Comparison of ENCODE assay signal across 10 mouse cellular contexts in the genomic region with DNA sequence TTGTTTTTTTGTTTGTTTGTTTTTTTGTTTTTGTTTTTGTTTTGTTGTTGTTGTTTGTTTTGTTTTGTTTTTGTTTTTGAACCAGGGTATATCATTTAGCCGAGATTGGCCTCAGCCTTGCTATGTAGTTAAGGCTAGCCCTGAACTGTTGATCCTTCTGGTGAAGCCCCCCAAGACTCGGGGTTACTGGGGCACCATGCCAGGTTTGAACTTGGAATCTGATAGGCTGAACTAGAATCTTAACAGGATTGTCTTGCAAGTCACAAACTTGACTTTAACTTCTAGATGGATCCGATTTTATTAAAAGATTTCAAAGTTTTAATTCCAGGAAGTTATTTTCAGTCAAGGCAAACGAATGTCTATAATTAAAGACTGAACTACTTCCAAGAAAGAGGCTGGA. TPM values are rescaled to one million over a fixed set of nuclear protein-coding genes. Genes with fewer than 3 reads are reported as not detected.
DNase-seq lines count a peak whose midpoint lies in the region; ATAC-seq lines count a peak whose summit lies in the region.
"Had no signal": no experiment of that assay in that cellular context is flagged by ENCODE, and none has a peak within 500 bp of the region (broad histone marks: within the 10 kb centered on the region; RNA-seq: fewer than 3 reads in every experiment).

No protein-coding gene starts in this region.

- H3K27ac ChIP-seq in hindbrain, embryonic 13.5 days: no peak overlapping the region
- no peak overlapping the region for H3K27ac ChIP-seq in hindbrain, embryonic 10.5 days
- H3K27ac ChIP-seq in neural tube, embryonic 11.5 days (ENCODE audit: low read depth, low read length): no peak overlapping the region
- H3K27ac ChIP-seq in midbrain, embryonic 16.5 days (ENCODE audit: low read length): no peak overlapping the region

- peaks cover 23% of the 10 kb centered on the region for H3K27me3 ChIP-seq in hindbrain, embryonic 13.5 days
- peaks cover 42% of the 10 kb centered on the region for H3K27me3 ChIP-seq in hindbrain, embryonic 10.5 days (ENCODE audit: insufficient read depth, poor library complexity, severe bottlenecking)
- peaks cover 3% of the 10 kb centered on the region; the same call in 1 of the 2 replicates for H3K27me3 ChIP-seq in neural tube, embryonic 11.5 days (ENCODE audit: control insufficient read depth, insufficient read depth, low read length)
- no peaks in the 10 kb centered on the region for H3K27me3 ChIP-seq in midbrain, embryonic 16.5 days (ENCODE audit: control insufficient read depth, insufficient read depth, low read depth, low read length)
- H3K27me3 ChIP-seq: heart, embryonic 15.5 days had no signal

- DNase-seq in cerebellum, adult 9-11 months: peak; percentile 40
- DNase-seq in cerebellum, postnatal 4 days (ENCODE audit: low spot score in 2 of 2): no peak
- DNase-seq in hindbrain, embryonic 10.5 days (ENCODE audit: low spot score): no peak
- no peak for DNase-seq in neural tube, embryonic 11.5 days (ENCODE audit: low spot score)
- DNase-seq in neural tube, embryonic 10.5 days (ENCODE audit: extremely low spot score, low spot score): no peak
- no peak for DNase-seq in thymus, postnatal 0 days (ENCODE audit: low spot score)

- no peaks in the 10 kb centered on the region for H3K36me3 ChIP-seq in hindbrain, embryonic 13.5 days
- H3K36me3 ChIP-seq in hindbrain, embryonic 10.5 days: no peaks in the 10 kb centered on the region
- no peaks in the 10 kb centered on the region for H3K36me3 ChIP-seq in neural tube, embryonic 11.5 days (ENCODE audit: control insufficient read depth, insufficient read depth, low read length)
- no peaks in the 10 kb centered on the region for H3K36me3 ChIP-seq in midbrain, embryonic 16.5 days (ENCODE audit: control insufficient read depth, insufficient read depth, low read length)
- H3K36me3 ChIP-seq: G1E; heart, embryonic 15.5 days had no signal

- 82% methylated on average over 4 of the region's 4 CpGs for WGBS in hindbrain, embryonic 13.5 days
- 83% methylated on average over 4 of the region's 4 CpGs for WGBS in hindbrain, embryonic 10.5 days
- 77% methylated on average over 4 of the region's 4 CpGs for WGBS in neural tube, embryonic 11.5 days
- WGBS in midbrain, embryonic 16.5 days: 82% methylated on average over 4 of the region's 4 CpGs

- no peak overlapping the region for H3K9ac ChIP-seq in hindbrain, embryonic 13.5 days
- no peak overlapping the region for H3K9ac ChIP-seq in neural tube, embryonic 11.5 days (ENCODE audit: low read length)
- no peak overlapping the region for H3K9ac ChIP-seq in midbrain, embryonic 16.5 days (ENCODE audit: low read depth, low read length)

- no peak overlapping the region for H3K4me3 ChIP-seq in hindbrain, embryonic 13.5 days
- H3K4me3 ChIP-seq in hindbrain, embryonic 10.5 days: no peak overlapping the region
- H3K4me3 ChIP-seq in neural tube, embryonic 11.5 days (ENCODE audit: low read depth, low read length): no peak overlapping the region; the same call in 1 of the 2 replicates
- no peak overlapping the region for H3K4me3 ChIP-seq in midbrain, embryonic 16.5 days (ENCODE audit: low read depth, low read length)

- H3K9me3 ChIP-seq in hindbrain, embryonic 13.5 days: no peaks in the 10 kb centered on the region
- H3K9me3 ChIP-seq in hindbrain, embryonic 10.5 days: no peaks in the 10 kb centered on the region
- no peaks in the 10 kb centered on the region for H3K9me3 ChIP-seq in neural tube, embryonic 11.5 days (ENCODE audit: control insufficient read depth, low read length)
- H3K9me3 ChIP-seq in midbrain, embryonic 16.5 days (replicated peaks; ENCODE audit: control insufficient read depth, low read length, poor library complexity, severe bottlenecking): no peaks in the 10 kb centered on the region
- H3K9me3 ChIP-seq: heart, embryonic 15.5 days had no signal

- peaks cover 26% of the 10 kb centered on the region for H3K4me1 ChIP-seq in hindbrain, embryonic 13.5 days (replicated peaks)
- peaks cover 22% of the 10 kb centered on the region for H3K4me1 ChIP-seq in hindbrain, embryonic 10.5 days (replicated peaks)
- H3K4me1 ChIP-seq in neural tube, embryonic 11.5 days (ENCODE audit: control insufficient read depth, insufficient read depth, low read length): peaks cover 5% of the 10 kb centered on the region
- peaks cover 23% of the 10 kb centered on the region for H3K4me1 ChIP-seq in midbrain, embryonic 16.5 days (ENCODE audit: control insufficient read depth, insufficient read depth, low read length)

- H3K4me2 ChIP-seq in hindbrain, embryonic 13.5 days: peak overlapping the region; percentile 94; the same call in 1 of the 2 replicates
- peak overlapping the region; percentile 92; the same call in 1 of the 2 replicates for H3K4me2 ChIP-seq in neural tube, embryonic 11.5 days (ENCODE audit: low read depth)
- peak overlapping the region; percentile 76; the same call in 1 of the 2 replicates for H3K4me2 ChIP-seq in midbrain, embryonic 16.5 days (ENCODE audit: low read length)

- no peak for ATAC-seq in hindbrain, embryonic 13.5 days (ENCODE audit: low FRiP score)
- ATAC-seq in neural tube, embryonic 11.5 days (ENCODE audit: insufficient read depth, low FRiP score, low TSS enrichment): no peak
- no peak for ATAC-seq in midbrain, embryonic 16.5 days

RNA-seq across cellular contexts. Expression of a gene that starts 0.8 kb away (rescaled TPM):
- 8.3 and 9.2 TPM in 2 replicates for polyA plus RNA-seq in hindbrain, embryonic 13.5 days (2015; fragmentation: Nextera tagmentation; extraction: Ambion mirVana)
- polyA plus RNA-seq in hindbrain, embryonic 10.5 days (2016; fragmentation: Nextera tagmentation; extraction: Ambion mirVana): 5.5 and 5.8 TPM in 2 replicates
- 7.2 and 7.7 TPM in 2 replicates for polyA plus RNA-seq in neural tube, embryonic 11.5 days (2014; fragmentation: Nextera tagmentation; extraction: Ambion mirVana)
- polyA plus RNA-seq in midbrain, embryonic 16.5 days (2015; fragmentation: Nextera tagmentation; extraction: Ambion mirVana): 10.9 and 12.0 TPM in 2 replicates
- polyA plus RNA-seq in thymus, postnatal 0 days (2015; fragmentation: Nextera tagmentation; extraction: Ambion mirVana): 30.9 and 33.5 TPM in 2 replicates
